Mouse (Mus musculus) bone marrow macrophage, adult 2 months (primary cell): ENCODE results near the gene Ppfibp1.

Experiments used
- CTCF ChIP-seq: IDR thresholded peaks from 2 replicates; pipeline ENCODE4 v1.5.1; 2012; ENCODE audit warnings: low read depth, mild to moderate bottlenecking, low read length, moderate library complexity
- POLR2A ChIP-seq: IDR thresholded peaks from 2 replicates; pipeline ENCODE4 v1.6.1; 2012; ENCODE audit warnings: mild to moderate bottlenecking, low read depth, low read length, borderline replicate concordance

DNA sequence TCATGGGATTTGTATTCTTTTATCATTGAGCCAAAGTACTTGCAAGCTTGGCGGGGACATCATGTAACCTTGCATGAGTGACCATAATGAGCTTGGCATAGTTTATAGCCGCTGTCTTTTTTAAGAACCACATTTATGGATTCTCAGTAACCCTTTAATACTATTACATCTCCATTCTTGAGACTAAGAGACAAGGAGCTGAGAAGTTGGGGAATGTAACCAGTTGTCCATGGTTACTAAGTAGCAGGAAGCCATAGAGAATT, 134.8 kb downstream of the Ppfibp1 start:
- TF ChIP-seq CTCF (no peak), POLR2A (no peak)
